Mouse (Mus musculus) hematopoietic stem cell, adult 5-6 weeks (primary cell): ENCODE measurements at regions not wholly inside any gene's neighbourhood (a gene's known extent, or its start where the extent isn't known, plus 50 kb on each side); places are given as distances from the start of the nearest gene placed in this dataset.

ENCODE experiments used
- ATAC-seq, 2 experiments: fragments of 125-278 bp in 1 of 2; replicated peaks in 1 of 2; 2 replicates each; pipeline ENCODE4 v1.8.0; 2016 to 2017; ENCODE audit warnings: inconsistent platforms in 2 of 2, mild to moderate bottlenecking in 2 of 2, moderate number of reproducible peaks in 2 of 2, low read depth in 1 of 2, moderate TSS enrichment in 1 of 2; ENCODE audit not compliant: low FRiP score in 2 of 2, poor library complexity in 2 of 2, severe bottlenecking in 2 of 2, insufficient read depth in 1 of 2, low TSS enrichment in 1 of 2

- ATAC-seq, result no peak
Observed at GRCm38 (mm10) chr2:22149721-22150120, 77.6 kb upstream of the Myo3a start.

GRCm38 (mm10) chr2:22156576-22156975 is 70.7 kb upstream of the Myo3a start:
- no peak for ATAC-seq

GRCm38 (mm10) chr2:22165443-22165842 is 61.9 kb upstream of the Myo3a start:
- no peak for ATAC-seq

- ATAC-seq, result no peak
Observed at GRCm38 (mm10) chr2:22165919-22166318, 61.4 kb upstream of the Myo3a start.
